Mouse (Mus musculus): ENCODE data around the gene Pola1. TPM values are rescaled to one million over a fixed set of nuclear protein-coding genes. Genes with fewer than 3 reads are reported as not detected.
"Not testable (repeated sequence)": the region's sequence is repeated elsewhere in the genome, so short reads cannot be mapped to it uniquely, and the experiment has no call there.

The Pola1 gene
- polyA plus RNA-seq, 1 experiment: 4.5 TPM

- H3K4me1 ChIP-seq (ENCODE audit: control insufficient read depth, insufficient read depth, insufficient read length, low read length): no peaks in the 10 kb centered on the region
- H3K4me3 ChIP-seq (ENCODE audit: insufficient read depth, low read depth, low read length): no peak overlapping the region
These were observed 37.7 kb downstream of the Pola1 start for GRCm38 (mm10) chrX:93594283-93594682.

GRCm38 (mm10) chrX:93580931-93581330, 51.0 kb downstream of the Pola1 start:
- no peak overlapping the region for H3K27ac ChIP-seq (replicated peaks; ENCODE audit: low read depth, low read length)
- no peak overlapping the region for H3K4me3 ChIP-seq (ENCODE audit: insufficient read depth, low read depth, low read length)
- H3K4me1 ChIP-seq (ENCODE audit: control insufficient read depth, insufficient read depth, insufficient read length, low read length): no peaks in the 10 kb centered on the region

More at GRCm38 (mm10) chrX:93594283-93594682, 37.7 kb downstream of the Pola1 start:
- H3K27ac ChIP-seq (replicated peaks; ENCODE audit: low read depth, low read length): no peak overlapping the region

GRCm38 (mm10) chrX:93557171-93557570, 74.8 kb downstream of the Pola1 start:
- no peaks in the 10 kb centered on the region for H3K4me1 ChIP-seq (ENCODE audit: control insufficient read depth, insufficient read depth, insufficient read length, low read length)
- H3K4me3 ChIP-seq (ENCODE audit: insufficient read depth, low read depth, low read length): no peak overlapping the region
- H3K27ac ChIP-seq (replicated peaks; ENCODE audit: low read depth, low read length): no peak overlapping the region

- H3K4me1 ChIP-seq (ENCODE audit: control insufficient read depth, insufficient read depth, insufficient read length, low read length): no peaks in the 10 kb centered on the region
- H3K27ac ChIP-seq (replicated peaks; ENCODE audit: low read depth, low read length): no peak overlapping the region
These were observed 92.2 kb downstream of the Pola1 start for GRCm38 (mm10) chrX:93539779-93540178.

GRCm38 (mm10) chrX:93502865-93503353, 129.0 kb downstream of the Pola1 start:
- H3K27ac ChIP-seq (replicated peaks; ENCODE audit: low read depth, low read length): no peak overlapping the region

More at GRCm38 (mm10) chrX:93539779-93540178, 92.2 kb downstream of the Pola1 start:
- H3K4me3 ChIP-seq (ENCODE audit: insufficient read depth, low read depth, low read length): no peak overlapping the region

GRCm38 (mm10) chrX:93497597-93497996, 134.4 kb downstream of the Pola1 start:
- H3K27ac ChIP-seq (replicated peaks; ENCODE audit: low read depth, low read length): no peak overlapping the region
- no peak overlapping the region for H3K4me3 ChIP-seq (ENCODE audit: insufficient read depth, low read depth, low read length)
- no peaks in the 10 kb centered on the region for H3K4me1 ChIP-seq (ENCODE audit: control insufficient read depth, insufficient read depth, insufficient read length, low read length)

More at GRCm38 (mm10) chrX:93502865-93503353, 129.0 kb downstream of the Pola1 start:
- Histone ChIP-seq H3K4me3 (ENCODE audit: insufficient read depth, low read depth, low read length) (no peak overlapping the region), H3K4me1 (ENCODE audit: control insufficient read depth, insufficient read depth, insufficient read length, low read length) (no peaks in the 10 kb centered on the region)

GRCm38 (mm10) chrX:93465711-93466110, 166.2 kb downstream of the Pola1 start:
- H3K4me1 ChIP-seq (ENCODE audit: control insufficient read depth, insufficient read depth, insufficient read length, low read length): no peaks in the 10 kb centered on the region
- no peak overlapping the region for H3K27ac ChIP-seq (replicated peaks; ENCODE audit: low read depth, low read length)
- H3K4me3 ChIP-seq (ENCODE audit: insufficient read depth, low read depth, low read length): no peak overlapping the region

- Histone ChIP-seq H3K4me3 (ENCODE audit: insufficient read depth, low read depth, low read length) (no peak overlapping the region), H3K4me1 (ENCODE audit: control insufficient read depth, insufficient read depth, insufficient read length, low read length) (no peaks in the 10 kb centered on the region), H3K27ac (replicated peaks; ENCODE audit: low read depth, low read length) (no peak overlapping the region)
These were observed 202.2 kb downstream of the Pola1 start for GRCm38 (mm10) chrX:93429738-93430260.

- Histone ChIP-seq H3K27ac (replicated peaks; ENCODE audit: low read depth, low read length) (no peak overlapping the region), H3K4me1 (ENCODE audit: control insufficient read depth, insufficient read depth, insufficient read length, low read length) (no peaks in the 10 kb centered on the region), H3K4me3 (ENCODE audit: insufficient read depth, low read depth, low read length) (no peak overlapping the region)
These were observed 202.8 kb downstream of the Pola1 start for GRCm38 (mm10) chrX:93428956-93429737.

GRCm38 (mm10) chrX:93400871-93401270, 231.1 kb downstream of the Pola1 start:
- H3K4me3 ChIP-seq (ENCODE audit: insufficient read depth, low read depth, low read length); H3K4me1 ChIP-seq (ENCODE audit: control insufficient read depth, insufficient read depth, insufficient read length, low read length); H3K27ac ChIP-seq (replicated peaks; ENCODE audit: low read depth, low read length): not testable (repeated sequence)

GRCm38 (mm10) chrX:93397089-93397488, 234.9 kb downstream of the Pola1 start:
- Histone ChIP-seq H3K4me1 (ENCODE audit: control insufficient read depth, insufficient read depth, insufficient read length, low read length) (no peaks in the 10 kb centered on the region), H3K4me3 (ENCODE audit: insufficient read depth, low read depth, low read length) (no peak overlapping the region), H3K27ac (replicated peaks; ENCODE audit: low read depth, low read length) (no peak overlapping the region)

- H3K4me1 ChIP-seq (ENCODE audit: control insufficient read depth, insufficient read depth, insufficient read length, low read length): no peaks in the 10 kb centered on the region
- no peak overlapping the region for H3K4me3 ChIP-seq (ENCODE audit: insufficient read depth, low read depth, low read length)
- no peak overlapping the region for H3K27ac ChIP-seq (replicated peaks; ENCODE audit: low read depth, low read length)
These were observed 254.5 kb downstream of the Pola1 start for GRCm38 (mm10) chrX:93377285-93377972.

- H3K4me3 ChIP-seq (ENCODE audit: insufficient read depth, low read depth, low read length): no peak overlapping the region
These were observed 258.5 kb downstream of the Pola1 start for GRCm38 (mm10) chrX:93373503-93373902.

GRCm38 (mm10) chrX:93369708-93370107, 262.2 kb downstream of the Pola1 start:
- Histone ChIP-seq H3K4me1 (ENCODE audit: control insufficient read depth, insufficient read depth, insufficient read length, low read length) (no peaks in the 10 kb centered on the region), H3K27ac (replicated peaks; ENCODE audit: low read depth, low read length) (no peak overlapping the region), H3K4me3 (ENCODE audit: insufficient read depth, low read depth, low read length) (no peak overlapping the region)

More at GRCm38 (mm10) chrX:93373503-93373902, 258.5 kb downstream of the Pola1 start:
- Histone ChIP-seq H3K4me1 (ENCODE audit: control insufficient read depth, insufficient read depth, insufficient read length, low read length) (no peaks in the 10 kb centered on the region), H3K27ac (replicated peaks; ENCODE audit: low read depth, low read length) (no peak overlapping the region)

GRCm38 (mm10) chrX:93368211-93368610, 263.7 kb downstream of the Pola1 start:
- Histone ChIP-seq H3K4me3 (ENCODE audit: insufficient read depth, low read depth, low read length) (no peak overlapping the region), H3K4me1 (ENCODE audit: control insufficient read depth, insufficient read depth, insufficient read length, low read length) (no peaks in the 10 kb centered on the region), H3K27ac (replicated peaks; ENCODE audit: low read depth, low read length) (no peak overlapping the region)

All from brown adipose tissue, adult 24 weeks (tissue).